Mouse (Mus musculus): Measurements from ENCODE around the gene Edaradd. TPM values are rescaled to one million over a fixed set of nuclear protein-coding genes. Genes with fewer than 3 reads are reported as not detected.

Edaradd gene
- total and polyA plus RNA-seq, 2 experiments from 2014 or later, result 1.2 to 1.5 TPM

- 66% methylated on average over 2 of the region's 2 CpGs for WGBS
- TF ChIP-seq CTCF (IDR thresholded peaks at IDR 0.05; ENCODE audit: low read depth), result no peak
- Histone ChIP-seq H3K4me2 (ENCODE audit: low read depth, low read length) (no peak overlapping the region), H3K36me3 (ENCODE audit: insufficient read depth, low read length) (no peaks in the 10 kb centered on the region), H3K9me3 (ENCODE audit: low read length) (no peaks in the 10 kb centered on the region), H3K9ac (replicated peaks; ENCODE audit: low read length) (no peak overlapping the region), H3K27me3 (ENCODE audit: insufficient read depth, low read length) (no peaks in the 10 kb centered on the region), H3K27ac (no peak overlapping the region), H3K4me1 (ENCODE audit: insufficient read depth, low read length) (no peaks in the 10 kb centered on the region), H3K4me3 (ENCODE audit: low read length) (no peak overlapping the region)
- DNase-seq (ENCODE audit: low spot score) (no peak), ATAC-seq (no peak)
Measured at GRCm38 (mm10) chr13:12561729-12562128, 41.5 kb upstream of the Edaradd start.

GRCm38 (mm10) chr13:12559462-12560120 lies 39.4 kb upstream of the Edaradd start:
- H3K9ac ChIP-seq (replicated peaks; ENCODE audit: low read length), result no peak overlapping the region
- no peak overlapping the region for H3K4me2 ChIP-seq (ENCODE audit: low read depth, low read length)
- no peaks in the 10 kb centered on the region for H3K9me3 ChIP-seq (ENCODE audit: low read length)
- TF ChIP-seq CTCF (IDR thresholded peaks at IDR 0.05; ENCODE audit: low read depth), result no peak
- H3K36me3 ChIP-seq (ENCODE audit: insufficient read depth, low read length), result no peaks in the 10 kb centered on the region
- no peaks in the 10 kb centered on the region for H3K27me3 ChIP-seq (ENCODE audit: insufficient read depth, low read length)
- DNase-seq (ENCODE audit: low spot score), result no peak
- no peaks in the 10 kb centered on the region for H3K4me1 ChIP-seq (ENCODE audit: insufficient read depth, low read length)
- no peak overlapping the region for H3K4me3 ChIP-seq (ENCODE audit: low read length)
- 56% methylated on average over 6 of the region's 6 CpGs for WGBS
- no peak overlapping the region for H3K27ac ChIP-seq
- ATAC-seq, result no peak

- Histone ChIP-seq H3K4me3 (ENCODE audit: low read length) (no peak overlapping the region), H3K9ac (replicated peaks; ENCODE audit: low read length) (no peak overlapping the region), H3K9me3 (ENCODE audit: low read length) (no peaks in the 10 kb centered on the region), H3K4me2 (ENCODE audit: low read depth, low read length) (no peak overlapping the region), H3K36me3 (ENCODE audit: insufficient read depth, low read length) (no peaks in the 10 kb centered on the region), H3K27ac (no peak overlapping the region), H3K27me3 (ENCODE audit: insufficient read depth, low read length) (no peaks in the 10 kb centered on the region), H3K4me1 (ENCODE audit: insufficient read depth, low read length) (no peaks in the 10 kb centered on the region)
- TF ChIP-seq CTCF (IDR thresholded peaks at IDR 0.05; ENCODE audit: low read depth), result no peak
- ATAC-seq (no peak), DNase-seq (ENCODE audit: low spot score) (no peak)
- 53% methylated on average over 3 of the region's 3 CpGs for WGBS
Measured at GRCm38 (mm10) chr13:12559044-12559443, 38.8 kb upstream of the Edaradd start.

- no peak for ATAC-seq
- H3K9me3 ChIP-seq (ENCODE audit: low read length), result no peaks in the 10 kb centered on the region
- no peaks in the 10 kb centered on the region for H3K27me3 ChIP-seq (ENCODE audit: insufficient read depth, low read length)
- H3K27ac ChIP-seq, result no peak overlapping the region
- H3K4me1 ChIP-seq (ENCODE audit: insufficient read depth, low read length), result no peaks in the 10 kb centered on the region
- DNase-seq (ENCODE audit: low spot score), result no peak
- H3K4me3 ChIP-seq (ENCODE audit: low read length), result no peak overlapping the region
- WGBS, result 63% methylated on average over 4 of the region's 4 CpGs
- H3K36me3 ChIP-seq (ENCODE audit: insufficient read depth, low read length), result no peaks in the 10 kb centered on the region
- H3K4me2 ChIP-seq (ENCODE audit: low read depth, low read length), result no peak overlapping the region
- no peak for TF ChIP-seq CTCF (IDR thresholded peaks at IDR 0.05; ENCODE audit: low read depth)
- no peak overlapping the region for H3K9ac ChIP-seq (replicated peaks; ENCODE audit: low read length)
Measured at GRCm38 (mm10) chr13:12554211-12554610, 34.0 kb upstream of the Edaradd start.

- Histone ChIP-seq H3K36me3 (ENCODE audit: insufficient read depth, low read length) (no peaks in the 10 kb centered on the region), H3K9me3 (ENCODE audit: low read length) (no peaks in the 10 kb centered on the region), H3K4me2 (ENCODE audit: low read depth, low read length) (no peak overlapping the region), H3K27ac (no peak overlapping the region), H3K4me3 (ENCODE audit: low read length) (no peak overlapping the region), H3K4me1 (ENCODE audit: insufficient read depth, low read length) (0 out of 2 replicates have a peak, but pooled peaks cover 5% of the 10 kb centered on the region), H3K9ac (replicated peaks; ENCODE audit: low read length) (no peak overlapping the region), H3K27me3 (ENCODE audit: insufficient read depth, low read length) (no peaks in the 10 kb centered on the region)
- WGBS, result 89% methylated on average over 8 of the region's 8 CpGs
- TF ChIP-seq CTCF (IDR thresholded peaks at IDR 0.05; ENCODE audit: low read depth), result no peak
- ATAC-seq (no peak), DNase-seq (ENCODE audit: low spot score) (no peak)
Measured at GRCm38 (mm10) chr13:12543880-12544568, 23.8 kb upstream of the Edaradd start.

GRCm38 (mm10) chr13:12543246-12543645 lies 23.0 kb upstream of the Edaradd start:
- DNase-seq (ENCODE audit: low spot score) (no peak), ATAC-seq (no peak)
- Histone ChIP-seq H3K27ac (no peak overlapping the region), H3K4me2 (ENCODE audit: low read depth, low read length) (no peak overlapping the region), H3K9ac (replicated peaks; ENCODE audit: low read length) (no peak overlapping the region), H3K4me3 (ENCODE audit: low read length) (no peak overlapping the region), H3K4me1 (ENCODE audit: insufficient read depth, low read length) (0 out of 2 replicates have a peak, but pooled peaks cover 5% of the 10 kb centered on the region), H3K36me3 (ENCODE audit: insufficient read depth, low read length) (no peaks in the 10 kb centered on the region), H3K9me3 (ENCODE audit: low read length) (no peaks in the 10 kb centered on the region), H3K27me3 (ENCODE audit: insufficient read depth, low read length) (no peaks in the 10 kb centered on the region)
- 77% methylated on average over 5 of the region's 5 CpGs for WGBS
- TF ChIP-seq CTCF (IDR thresholded peaks at IDR 0.05; ENCODE audit: low read depth), result no peak

Measured in hindbrain, postnatal 0 days (tissue).